Mouse (Mus musculus) stomach, embryonic 15.5 days (tissue): ENCODE data around the gene Aldh8a1. TPM values are rescaled to one million over a fixed set of nuclear protein-coding genes. Genes with fewer than 3 reads are reported as not detected.

Experiments
- ATAC-seq: fragments of 200-750 bp; cut with Nextera tagmentation; 2 replicates; pipeline ENCODE4 v1.8.0; 2017; ENCODE audit warnings: low read depth, moderate number of reproducible peaks, moderate TSS enrichment; ENCODE audit not compliant: insufficient read depth, low FRiP score
- H3K27ac ChIP-seq: fragments of 300-500 bp; sonication (generic); 2 replicates; pipeline ENCODE4 v1.5.1; 2015; ENCODE audit warnings: mild to moderate bottlenecking, inconsistent platforms
- H3K27me3 ChIP-seq: fragments of 300-500 bp; sonication (generic); replicated peaks from 2 replicates; pipeline ENCODE4 v1.6.1; 2015; ENCODE audit warnings: inconsistent platforms
- H3K36me3 ChIP-seq: fragments of 300-500 bp; sonication (generic); 2 replicates; pipeline ENCODE4 v1.6.1; 2015; ENCODE audit warnings: inconsistent platforms
- H3K4me1 ChIP-seq: fragments of 300-500 bp; sonication (generic); 2 replicates; pipeline ENCODE4 v1.6.1; 2015; ENCODE audit warnings: inconsistent platforms
- H3K4me2 ChIP-seq: fragments of 300-500 bp; sonication (generic); 2 replicates; pipeline ENCODE4 v1.6.1; 2015; ENCODE audit warnings: mild to moderate bottlenecking, inconsistent platforms
- H3K4me3 ChIP-seq: fragments of 300-500 bp; sonication (generic); replicated peaks from 2 replicates; pipeline ENCODE4 v1.5.1; 2015; ENCODE audit warnings: inconsistent platforms
- H3K9ac ChIP-seq: fragments of 300-500 bp; sonication (generic); 2 replicates; pipeline ENCODE4 v1.6.1; 2015; ENCODE audit warnings: inconsistent platforms
- H3K9me3 ChIP-seq: fragments of 300-500 bp; sonication (generic); 2 replicates; pipeline ENCODE4 v1.6.1; 2016; ENCODE audit warnings: inconsistent platforms
- WGBS: fragments of 180-500 bp; shearing (Covaris S2); methylation state at CpG from one replicate; pipeline ENCODE4 v1.1.7; 2015; 5-methylcytosine and 5-hydroxymethylcytosine counted together
- polyA plus RNA-seq: library from polyadenylated mRNA; unstranded; fragments of >200 nt; fragmentation: Nextera tagmentation; extraction: Ambion mirVana; gene quantifications from 2 replicates; pipeline ENCODE4 v1.2.1, GENCODE M21; 2015

Aldh8a1 gene
- polyA plus RNA-seq, 1 experiment from 2014 or later, result 2.1 TPM

DNA sequence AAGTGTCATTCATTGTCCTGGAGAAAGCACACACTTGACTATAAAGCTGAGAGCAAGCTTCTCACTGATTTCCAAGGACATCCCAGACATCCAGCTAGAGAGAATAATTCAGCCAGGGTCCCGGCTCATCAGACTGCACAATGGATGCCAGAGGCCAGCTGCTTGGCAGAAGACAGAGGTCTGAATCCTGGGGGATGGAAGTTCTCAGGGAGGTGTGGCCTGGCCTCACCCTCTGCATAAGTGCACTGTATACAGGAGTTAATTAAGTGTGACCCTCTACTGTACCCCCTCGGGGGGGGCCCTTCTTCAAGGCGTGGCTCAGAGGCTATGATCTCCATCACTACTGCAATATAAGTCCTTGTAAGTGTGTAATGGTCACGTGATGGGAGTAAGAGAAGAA lies 24.2 kb downstream of the Aldh8a1 start:
- Histone ChIP-seq H3K36me3 (no peaks in the 10 kb centered on the region), H3K4me3 (no peak overlapping the region), H3K4me2 (no peak overlapping the region), H3K9ac (no peak overlapping the region), H3K9me3 (no peaks in the 10 kb centered on the region), H3K27ac (no peak overlapping the region), H3K27me3 (no peaks in the 10 kb centered on the region), H3K4me1 (no peaks in the 10 kb centered on the region)
- WGBS, result 57% methylated on average over 4 of the region's 4 CpGs
- no peak for ATAC-seq

DNA sequence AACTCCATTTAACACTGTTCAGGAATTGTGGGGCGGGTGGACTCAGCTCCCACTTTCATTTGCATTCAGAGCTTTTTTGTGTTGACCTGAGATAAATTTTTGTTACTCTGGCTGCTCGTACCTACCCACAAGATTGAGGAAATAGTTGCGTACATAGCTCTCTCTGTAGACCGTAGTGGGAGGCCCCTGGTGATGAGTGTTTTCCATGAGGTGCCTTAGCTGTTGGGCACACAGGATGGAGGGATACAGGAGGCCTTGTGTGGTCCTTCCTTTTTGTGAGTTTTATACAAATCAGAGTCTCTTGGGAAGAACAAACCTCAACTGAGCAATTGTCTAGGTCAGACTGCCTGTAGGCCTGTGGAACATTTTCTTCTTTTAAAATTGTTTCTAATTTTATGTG lies 27.7 kb downstream of the Aldh8a1 start:
- H3K27ac ChIP-seq, result no peak overlapping the region
- WGBS, result 76% methylated on average over 4 of the region's 4 CpGs

DNA sequence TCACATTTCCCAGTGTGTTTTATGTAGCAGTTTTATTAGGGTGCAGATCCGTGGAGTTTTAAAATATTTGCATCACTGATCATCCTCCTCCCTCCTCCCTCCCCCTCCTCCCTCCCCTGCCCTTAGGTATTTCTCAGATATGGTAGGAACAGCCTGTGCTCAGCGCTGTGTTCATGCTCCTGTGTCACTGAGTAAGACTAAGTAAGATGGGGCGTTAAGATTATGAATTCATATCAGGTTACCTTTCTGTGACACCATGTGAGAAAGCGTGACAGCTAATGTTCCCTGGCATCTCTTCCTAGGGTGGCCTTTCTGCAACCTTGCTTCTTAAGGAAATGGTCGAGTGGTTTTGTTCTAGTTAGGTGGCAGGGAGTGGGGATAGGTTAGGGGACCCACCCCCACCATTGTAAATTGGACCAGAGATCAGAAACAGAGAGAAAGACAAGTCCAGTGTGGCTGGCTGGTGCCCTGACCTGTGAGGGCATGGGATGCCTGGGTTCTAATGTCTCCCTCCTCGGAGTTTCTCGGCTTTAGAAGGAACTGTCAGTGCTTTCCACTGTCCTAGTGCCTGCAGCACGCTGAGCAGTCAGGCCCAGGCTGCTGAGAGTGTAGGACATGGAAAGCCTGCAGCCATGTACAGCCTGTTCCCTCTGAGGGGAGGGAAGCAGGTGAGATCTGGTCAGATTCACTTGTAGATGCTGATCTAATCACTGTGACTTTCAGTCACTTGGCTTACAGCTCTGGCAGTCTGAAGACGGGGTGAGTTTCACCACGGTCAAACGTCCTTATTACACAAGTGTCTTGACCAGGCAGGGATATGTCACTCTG lies 28.8 kb downstream of the Aldh8a1 start:
- H3K4me2 ChIP-seq, result no peak overlapping the region
- 81% methylated on average over 11 of the region's 11 CpGs for WGBS
- no peak overlapping the region for H3K4me3 ChIP-seq
- no peaks in the 10 kb centered on the region for H3K27me3 ChIP-seq
- H3K9me3 ChIP-seq, result no peaks in the 10 kb centered on the region
- no peaks in the 10 kb centered on the region for H3K36me3 ChIP-seq
- no peaks in the 10 kb centered on the region for H3K4me1 ChIP-seq
- no peak overlapping the region for H3K27ac ChIP-seq
- no peak for ATAC-seq
- no peak overlapping the region for H3K9ac ChIP-seq

More for the DNA sequence above, 27.7 kb downstream of the Aldh8a1 start:
- ATAC-seq, result no peak
- H3K4me1 ChIP-seq, result no peaks in the 10 kb centered on the region
- H3K4me3 ChIP-seq, result no peak overlapping the region
- H3K9me3 ChIP-seq, result no peaks in the 10 kb centered on the region
- no peaks in the 10 kb centered on the region for H3K36me3 ChIP-seq
- H3K9ac ChIP-seq, result no peak overlapping the region
- no peak overlapping the region for H3K4me2 ChIP-seq
- H3K27me3 ChIP-seq, result no peaks in the 10 kb centered on the region

DNA sequence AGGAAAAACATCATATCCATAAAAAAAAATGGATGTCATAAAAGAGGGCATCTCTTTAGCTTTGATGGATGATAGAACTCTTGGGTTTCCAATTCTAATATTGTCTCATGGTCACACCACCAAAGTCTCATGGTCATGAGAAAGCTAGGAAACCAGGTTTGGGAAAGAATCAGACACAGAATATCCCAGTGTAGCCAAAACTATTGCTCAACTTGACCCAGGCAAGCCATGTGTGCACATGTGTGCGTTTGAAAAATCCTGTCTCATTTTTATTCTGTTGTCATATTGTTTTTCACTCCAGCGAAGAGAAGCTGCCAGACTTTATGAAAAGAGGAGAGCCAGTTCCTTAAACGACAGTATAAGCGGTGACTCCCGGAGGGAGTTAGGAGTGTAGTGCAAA lies 33.6 kb downstream of the Aldh8a1 start:
- no peak overlapping the region for H3K4me3 ChIP-seq
- WGBS, result 68% methylated on average over 5 of the region's 5 CpGs
- H3K9ac ChIP-seq, result no peak overlapping the region
- no peaks in the 10 kb centered on the region for H3K36me3 ChIP-seq
- H3K4me2 ChIP-seq, result no peak overlapping the region
- H3K9me3 ChIP-seq, result no peaks in the 10 kb centered on the region
- no peak overlapping the region for H3K27ac ChIP-seq
- H3K27me3 ChIP-seq, result no peaks in the 10 kb centered on the region
- no peaks in the 10 kb centered on the region for H3K4me1 ChIP-seq
- ATAC-seq, result no peak

DNA sequence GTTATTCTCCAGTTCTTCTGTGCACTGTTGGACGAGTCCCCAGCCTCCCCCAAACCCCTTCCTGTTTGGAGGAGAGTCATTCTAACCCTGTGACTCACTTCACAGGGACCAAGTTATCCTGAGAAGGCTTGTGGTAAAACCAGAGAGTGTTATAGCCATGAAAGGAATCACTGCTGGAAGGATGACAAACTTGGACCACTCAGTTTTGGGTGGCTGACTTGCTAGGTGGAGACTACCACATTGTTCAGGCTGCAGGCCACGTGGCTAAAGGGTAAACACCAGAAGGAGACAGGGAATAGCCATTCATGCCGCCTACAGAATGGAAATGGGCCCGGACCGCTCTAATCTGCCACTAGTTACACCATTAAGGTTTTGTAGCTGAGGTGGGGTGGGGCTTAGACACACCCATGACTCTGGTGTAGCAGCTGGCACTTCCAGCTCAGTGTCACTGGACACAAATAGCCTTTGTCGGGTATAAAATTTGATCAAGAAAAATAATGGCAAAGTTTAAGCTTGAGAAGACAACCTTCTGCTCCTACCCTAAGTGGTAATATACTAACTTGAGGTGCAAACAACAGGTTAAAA lies 34.6 kb downstream of the Aldh8a1 start:
- H3K4me3 ChIP-seq, result no peak overlapping the region
- ATAC-seq, result no peak
- no peaks in the 10 kb centered on the region for H3K27me3 ChIP-seq
- H3K4me2 ChIP-seq, result no peak overlapping the region
- no peak overlapping the region for H3K27ac ChIP-seq
- 65% methylated on average over 6 of the region's 6 CpGs for WGBS
- H3K9me3 ChIP-seq, result no peaks in the 10 kb centered on the region
- no peak overlapping the region for H3K9ac ChIP-seq
- no peaks in the 10 kb centered on the region for H3K36me3 ChIP-seq
- H3K4me1 ChIP-seq, result no peaks in the 10 kb centered on the region

DNA sequence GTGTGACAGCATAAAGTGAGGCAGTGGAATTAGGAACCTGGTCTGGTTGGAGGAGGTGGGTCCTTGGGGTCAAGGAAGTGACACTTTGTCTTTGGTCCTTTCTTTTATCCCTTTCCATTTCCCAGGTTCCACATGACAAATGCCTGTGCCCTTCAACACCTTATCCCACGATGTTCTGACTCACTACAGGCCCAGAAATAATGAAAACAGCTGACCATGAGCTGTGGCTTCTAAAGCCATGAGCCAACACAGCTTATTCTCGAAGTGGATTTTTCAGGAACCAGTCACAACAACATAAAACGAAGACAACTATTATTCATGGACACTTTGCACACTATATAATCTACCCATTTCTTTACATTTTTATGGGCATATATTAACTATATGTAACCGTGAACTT lies 37.9 kb downstream of the Aldh8a1 start:
- Histone ChIP-seq H3K27ac (no peak overlapping the region), H3K4me2 (no peak overlapping the region), H3K4me1 (no peaks in the 10 kb centered on the region), H3K36me3 (no peaks in the 10 kb centered on the region), H3K4me3 (no peak overlapping the region), H3K27me3 (no peaks in the 10 kb centered on the region), H3K9me3 (no peaks in the 10 kb centered on the region), H3K9ac (no peak overlapping the region)
- no peak for ATAC-seq
- WGBS, result 75% methylated on average over 4 of the region's 4 CpGs

DNA sequence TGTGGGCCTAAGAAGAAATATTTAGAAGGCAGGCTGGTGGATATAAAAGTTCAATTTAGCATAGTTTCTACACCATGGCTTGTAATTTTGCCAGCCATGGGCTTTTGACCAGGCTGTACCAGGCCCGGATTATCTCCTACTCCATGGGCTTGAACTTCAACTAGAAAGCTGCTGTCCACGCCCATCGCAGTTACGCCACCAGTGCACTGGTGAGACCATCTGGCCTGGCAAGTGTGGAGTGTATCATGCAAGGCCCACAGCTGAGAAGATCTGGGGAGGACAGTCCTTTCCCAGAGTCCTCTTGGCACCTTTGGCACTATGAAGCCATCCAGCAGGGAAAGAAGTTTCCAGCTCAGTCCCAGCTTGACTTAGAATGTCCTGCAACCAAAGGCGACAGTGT lies 39.1 kb downstream of the Aldh8a1 start:
- Histone ChIP-seq H3K27me3 (no peaks in the 10 kb centered on the region), H3K27ac (no peak overlapping the region), H3K4me2 (no peak overlapping the region), H3K9ac (no peak overlapping the region), H3K36me3 (no peaks in the 10 kb centered on the region), H3K4me1 (no peaks in the 10 kb centered on the region), H3K9me3 (no peaks in the 10 kb centered on the region), H3K4me3 (no peak overlapping the region)
- ATAC-seq, result no peak
- WGBS, result 93% methylated on average over 5 of the region's 5 CpGs

DNA sequence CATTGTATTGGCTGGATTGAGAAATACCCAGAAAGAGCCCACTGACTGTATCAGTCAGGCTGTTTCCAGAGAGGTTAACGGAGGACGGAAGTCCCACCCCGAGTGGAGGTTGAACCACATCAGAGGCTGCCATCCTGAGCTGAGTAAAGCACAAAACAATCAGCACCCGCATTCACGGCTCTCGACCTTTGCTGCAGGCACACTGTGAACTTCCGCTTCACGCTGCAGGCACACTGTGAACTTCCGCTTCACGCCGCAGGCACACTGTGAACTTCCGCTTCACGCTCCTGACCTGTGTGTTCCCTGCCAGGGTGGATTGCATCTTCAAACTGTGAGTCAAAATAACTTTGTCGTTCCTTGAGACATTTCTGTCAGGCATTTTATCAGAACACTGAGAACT lies 42.1 kb downstream of the Aldh8a1 start:
- no peak overlapping the region for H3K27ac ChIP-seq

DNA sequence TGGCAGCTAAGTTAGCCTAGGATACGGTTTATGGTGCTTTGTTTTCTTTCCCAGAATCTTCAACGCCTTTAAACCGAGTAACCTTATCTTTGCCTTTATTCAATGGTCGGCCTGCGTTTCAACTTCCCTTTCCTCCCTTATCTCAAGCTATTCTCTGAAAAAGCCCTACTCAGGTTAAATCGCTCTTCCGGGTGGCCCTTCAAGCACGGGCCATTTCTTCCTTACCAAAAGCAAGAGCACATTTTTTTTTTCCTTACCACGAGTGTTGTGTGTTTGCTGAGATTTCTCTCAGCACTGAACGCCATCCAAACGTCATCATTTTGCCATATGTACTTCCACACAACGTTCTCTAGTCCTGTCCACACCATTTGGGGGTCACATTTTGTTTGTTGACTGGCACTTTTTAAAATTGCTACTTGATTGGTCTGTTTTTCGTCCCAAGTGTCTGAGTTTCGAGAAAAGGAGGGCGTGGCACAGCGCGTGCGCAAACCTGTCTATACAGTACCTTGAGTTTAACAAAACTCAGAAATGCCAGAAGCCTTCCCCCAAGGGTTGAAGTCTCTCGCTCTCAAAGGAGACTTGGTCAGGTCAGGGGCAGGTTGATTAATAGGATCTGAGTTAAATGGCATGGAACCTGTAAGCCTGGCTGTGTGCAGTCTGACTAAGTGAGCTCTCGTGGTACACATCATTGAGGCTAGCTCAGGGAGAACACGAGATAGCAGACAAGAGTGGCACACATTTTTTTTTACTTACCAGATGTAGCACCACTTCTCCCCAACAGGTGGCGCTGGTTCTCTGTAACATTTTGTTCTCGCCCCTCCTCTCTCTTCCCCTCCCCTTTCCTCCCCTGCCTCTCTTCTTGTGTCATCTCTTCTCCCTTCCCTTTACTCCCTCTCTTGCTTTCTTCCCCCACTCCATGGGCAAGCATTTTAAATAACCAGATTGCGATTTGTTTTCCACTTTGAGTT lies 43.6 kb downstream of the Aldh8a1 start:
- no peaks in the 10 kb centered on the region for H3K9me3 ChIP-seq
- no peaks in the 10 kb centered on the region for H3K4me1 ChIP-seq
- no peaks in the 10 kb centered on the region for H3K36me3 ChIP-seq
- H3K4me2 ChIP-seq, result no peak overlapping the region
- no peak overlapping the region for H3K27ac ChIP-seq
- H3K27me3 ChIP-seq, result no peaks in the 10 kb centered on the region
- no peak for ATAC-seq
- no peak overlapping the region for H3K4me3 ChIP-seq
- 55% methylated on average over 24 of the region's 24 CpGs for WGBS
- H3K9ac ChIP-seq, result no peak overlapping the region

More for the DNA sequence above, 42.1 kb downstream of the Aldh8a1 start:
- H3K4me2 ChIP-seq, result no peak overlapping the region
- no peaks in the 10 kb centered on the region for H3K27me3 ChIP-seq
- 84% methylated on average over 14 of the region's 14 CpGs for WGBS
- no peak overlapping the region for H3K4me3 ChIP-seq
- ATAC-seq, result no peak
- H3K9me3 ChIP-seq, result no peaks in the 10 kb centered on the region
- H3K36me3 ChIP-seq, result no peaks in the 10 kb centered on the region
- no peak overlapping the region for H3K9ac ChIP-seq
- no peaks in the 10 kb centered on the region for H3K4me1 ChIP-seq

DNA sequence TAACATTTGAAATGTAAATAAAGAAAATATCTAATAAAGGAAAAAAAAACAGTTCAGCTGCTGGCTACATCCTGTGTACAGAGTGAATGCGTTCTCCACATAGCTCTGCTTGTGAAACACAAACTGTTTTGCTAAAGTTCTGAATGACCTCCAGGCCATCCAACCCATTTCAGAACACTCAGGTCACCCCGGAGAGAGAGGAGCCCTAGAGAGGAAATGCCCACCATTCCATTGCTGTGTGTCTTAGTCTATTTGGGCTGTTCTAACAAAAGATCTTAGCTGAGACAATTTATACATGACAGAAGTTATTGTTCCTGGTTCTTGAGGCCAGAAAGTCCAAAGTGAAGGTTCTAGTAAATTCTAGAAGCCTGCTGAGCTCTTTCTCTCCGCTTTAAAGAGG lies 49.4 kb downstream of the Aldh8a1 start:
- no peaks in the 10 kb centered on the region for H3K9me3 ChIP-seq
- H3K4me3 ChIP-seq, result no peak overlapping the region
- ATAC-seq, result no peak
- H3K27me3 ChIP-seq, result no peaks in the 10 kb centered on the region
- no peaks in the 10 kb centered on the region for H3K4me1 ChIP-seq
- no peak overlapping the region for H3K27ac ChIP-seq
- H3K4me2 ChIP-seq, result no peak overlapping the region
- WGBS, result 53% methylated on average over 3 of the region's 3 CpGs
- H3K9ac ChIP-seq, result no peak overlapping the region
- no peaks in the 10 kb centered on the region for H3K36me3 ChIP-seq

DNA sequence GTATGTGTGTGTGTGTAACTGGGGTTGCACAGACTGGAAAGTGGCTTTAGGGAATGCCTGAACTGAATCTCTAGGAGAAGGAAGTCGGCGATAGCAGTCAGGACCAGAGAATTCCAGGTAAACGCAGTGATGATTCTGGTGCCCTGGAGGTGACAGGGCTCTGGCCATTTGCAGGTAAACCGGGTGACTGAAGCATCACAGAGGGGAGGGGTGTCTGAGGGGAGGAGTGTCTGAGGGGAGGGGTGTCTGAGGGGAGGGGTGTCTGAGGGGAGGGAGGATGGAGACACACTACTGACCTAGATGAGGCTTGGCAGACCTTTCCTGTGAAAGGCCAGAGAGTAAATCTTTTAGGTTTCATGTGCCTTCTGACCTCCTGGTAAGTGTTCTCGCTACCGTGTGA lies 50.9 kb downstream of the Aldh8a1 start:
- WGBS, result 66% methylated on average over 6 of the region's 6 CpGs
- Histone ChIP-seq H3K4me2 (no peak overlapping the region), H3K27ac (no peak overlapping the region), H3K9me3 (no peaks in the 10 kb centered on the region), H3K9ac (no peak overlapping the region), H3K4me3 (no peak overlapping the region), H3K4me1 (no peaks in the 10 kb centered on the region), H3K27me3 (no peaks in the 10 kb centered on the region), H3K36me3 (no peaks in the 10 kb centered on the region)
- no peak for ATAC-seq

DNA sequence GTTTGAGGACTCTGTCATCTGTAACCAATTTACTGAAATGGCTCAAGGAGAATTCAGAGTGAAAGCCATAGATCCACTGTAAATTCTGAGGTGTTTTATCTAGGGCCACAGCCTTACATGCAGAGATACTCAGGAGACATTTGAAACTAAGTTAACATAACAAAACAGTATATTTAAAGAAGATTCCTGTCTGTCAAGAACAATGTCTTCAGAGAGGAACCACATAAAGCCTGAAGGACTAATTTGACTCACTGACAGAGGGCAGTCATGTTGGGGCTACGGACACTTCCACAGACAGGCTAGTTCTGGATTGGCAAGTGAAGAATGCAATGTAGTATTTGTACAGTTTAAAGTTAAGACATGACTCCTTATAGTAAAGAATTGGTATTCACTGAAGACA lies 62.2 kb downstream of the Aldh8a1 start:
- no peak overlapping the region for H3K4me2 ChIP-seq
- H3K36me3 ChIP-seq, result no peaks in the 10 kb centered on the region
- no peak overlapping the region for H3K4me3 ChIP-seq
- H3K27ac ChIP-seq, result no peak overlapping the region
- H3K27me3 ChIP-seq, result no peaks in the 10 kb centered on the region
- no peaks in the 10 kb centered on the region for H3K9me3 ChIP-seq
- no peak overlapping the region for H3K9ac ChIP-seq
- no peak for ATAC-seq
- 83% methylated on average over 1 of the region's 1 CpGs for WGBS
- H3K4me1 ChIP-seq, result peaks cover 3% of the 10 kb centered on the region; the same call in 1 of the 2 replicates
